Mouse (Mus musculus) intestine, postnatal 0 days (tissue): Measurements from ENCODE around the gene Apobr. TPM values are rescaled to one million over a fixed set of nuclear protein-coding genes. Genes with fewer than 3 reads are reported as not detected.

Source experiments
- ATAC-seq: fragments of 200-750 bp; cut with Nextera tagmentation; 2 replicates; pipeline ENCODE4 v1.8.0; 2017; ENCODE audit warnings: mild to moderate bottlenecking, moderate TSS enrichment, moderate library complexity
- H3K27ac ChIP-seq: fragments of 300-500 bp; sonication (generic); 2 replicates; pipeline ENCODE4 v1.5.1; 2014; ENCODE audit warnings: mild to moderate bottlenecking, low read depth, low read length, moderate library complexity
- H3K27me3 ChIP-seq: fragments of 300-500 bp; sonication (generic); replicated peaks from 2 replicates; pipeline ENCODE4 v1.6.1; 2014; ENCODE audit warnings: low read length, mixed read lengths; ENCODE audit not compliant: control insufficient read depth, insufficient read depth
- H3K36me3 ChIP-seq: fragments of 300-500 bp; sonication (generic); 2 replicates; pipeline ENCODE4 v1.6.1; 2014; ENCODE audit warnings: mild to moderate bottlenecking, moderate library complexity; ENCODE audit not compliant: control insufficient read depth, insufficient read depth
- H3K4me1 ChIP-seq: fragments of 300-500 bp; sonication (generic); replicated peaks from 2 replicates; pipeline ENCODE4 v1.6.1; 2014; ENCODE audit warnings: antibody characterized with exemption, low read length, mixed read lengths; ENCODE audit not compliant: control insufficient read depth, insufficient read depth
- H3K4me2 ChIP-seq: fragments of 300-500 bp; sonication (generic); replicated peaks from 2 replicates; pipeline ENCODE4 v1.6.1; 2014; ENCODE audit warnings: low read depth, mild to moderate bottlenecking, moderate library complexity
- H3K4me3 ChIP-seq: fragments of 300-500 bp; sonication (generic); 2 replicates; pipeline ENCODE4 v1.5.1; 2014; ENCODE audit warnings: low read depth, low read length
- H3K9ac ChIP-seq: fragments of 300-500 bp; sonication (generic); 2 replicates; pipeline ENCODE4 v1.6.1; 2014; ENCODE audit warnings: mild to moderate bottlenecking, low read depth, low read length
- H3K9me3 ChIP-seq: fragments of 300-500 bp; sonication (generic); 2 replicates; pipeline ENCODE4 v1.6.1; 2016; ENCODE audit warnings: mixed run types; ENCODE audit not compliant: control insufficient read depth
- CTCF ChIP-seq: sonication (generic); IDR thresholded peaks from 2 replicates; pipeline ENCODE4 v1.5.1; 2016; ENCODE audit warnings: low read depth, mild to moderate bottlenecking, control low read depth, antibody characterized with exemption, moderate library complexity
- WGBS: fragments of 180-500 bp; shearing (Covaris S2); extraction: QIAGEN DNeasy Blood & Tissue Kit; methylation state at CpG from one replicate; pipeline ENCODE4 v1.1.7; 2014; 5-methylcytosine and 5-hydroxymethylcytosine counted together
- polyA plus RNA-seq: library from polyadenylated mRNA; unstranded; fragments of >200 nt; fragmentation: Nextera tagmentation; extraction: Ambion mirVana; gene quantifications from 2 replicates; pipeline ENCODE4 v1.2.1, GENCODE M21; 2015

The Apobr gene
- polyA plus RNA-seq, 1 experiment from 2014 or later: 0.57 TPM

GRCm38 (mm10) chr7:126554796-126555195 lies 29.9 kb upstream of the Apobr start:
- Histone ChIP-seq H3K9ac (no peak overlapping the region), H3K4me1 (no peaks in the 10 kb centered on the region), H3K27me3 (no peaks in the 10 kb centered on the region), H3K9me3 (no peaks in the 10 kb centered on the region), H3K27ac (no peak overlapping the region), H3K4me3 (no peak overlapping the region), H3K36me3 (peaks cover 94% of the 10 kb centered on the region), H3K4me2 (no peak overlapping the region)
- 91% methylated on average over 1 of the region's 1 CpGs for WGBS
- no peak for ATAC-seq
- peak; percentile 45 for TF ChIP-seq CTCF

GRCm38 (mm10) chr7:126556635-126557034 lies 28.1 kb upstream of the Apobr start:
- 92% methylated on average over 5 of the region's 5 CpGs for WGBS
- Histone ChIP-seq H3K27me3 (no peaks in the 10 kb centered on the region), H3K4me1 (no peaks in the 10 kb centered on the region), H3K36me3 (peaks cover 94% of the 10 kb centered on the region), H3K4me2 (no peak overlapping the region), H3K9me3 (no peaks in the 10 kb centered on the region), H3K27ac (no peak overlapping the region), H3K4me3 (no peak overlapping the region), H3K9ac (no peak overlapping the region)
- ATAC-seq: no peak
- TF ChIP-seq CTCF: no peak

- peak overlapping the region; percentile 95 for H3K4me3 ChIP-seq
- ATAC-seq: peak; percentile 61
- no peaks in the 10 kb centered on the region for H3K9me3 ChIP-seq
- under 1% methylated on average over 28 of the region's 28 CpGs for WGBS
- H3K4me1 ChIP-seq: no peaks in the 10 kb centered on the region
- peak overlapping the region; percentile 89 for H3K27ac ChIP-seq
- TF ChIP-seq CTCF: no peak
- H3K4me2 ChIP-seq: peak overlapping the region; percentile 75
- peaks cover 40% of the 10 kb centered on the region for H3K36me3 ChIP-seq
- H3K9ac ChIP-seq: peak overlapping the region; percentile 85
- H3K27me3 ChIP-seq: no peaks in the 10 kb centered on the region
These were observed 19.0 kb upstream of the Apobr start for GRCm38 (mm10) chr7:126565693-126566092.

- Histone ChIP-seq H3K9me3 (no peaks in the 10 kb centered on the region), H3K36me3 (peaks cover 35% of the 10 kb centered on the region), H3K27me3 (no peaks in the 10 kb centered on the region), H3K4me2 (peak within 1 kb of the TSS; percentile 75), H3K4me1 (no peaks in the 10 kb centered on the region), H3K4me3 (peak within 1 kb of the TSS; percentile 95), H3K27ac (peak within 1 kb of the TSS; percentile 89), H3K9ac (peak within 1 kb of the TSS; percentile 85)
- under 1% methylated on average over 46 of the region's 46 CpGs for WGBS
- ATAC-seq: peak; percentile 92
- TF ChIP-seq CTCF: no peak
These were observed 18.5 kb upstream of the Apobr start, which contains the start of gene Eif3c for GRCm38 (mm10) chr7:126566094-126566765. Gene Eif3c (minus strand): TSS chr7:126566411.

- Histone ChIP-seq H3K36me3 (peaks cover 48% of the 10 kb centered on the region), H3K4me1 (0 out of 2 replicates have a peak, but pooled peaks cover 2% of the 10 kb centered on the region), H3K9ac (no peak overlapping the region), H3K9me3 (no peaks in the 10 kb centered on the region), H3K27ac (no peak overlapping the region), H3K4me3 (no peak overlapping the region), H3K27me3 (no peaks in the 10 kb centered on the region), H3K4me2 (no peak overlapping the region)
- 62% methylated on average over 8 of the region's 8 CpGs for WGBS
- TF ChIP-seq CTCF: peak; percentile 76
- ATAC-seq: no peak
These were observed 7.8 kb upstream of the Apobr start for GRCm38 (mm10) chr7:126576946-126577345.

- TF ChIP-seq CTCF: peak; percentile 82
- 42% methylated on average over 8 of the region's 8 CpGs for WGBS
- H3K36me3 ChIP-seq: peaks cover 41% of the 10 kb centered on the region
- H3K9ac ChIP-seq: no peak overlapping the region
- ATAC-seq: no peak
- no peaks in the 10 kb centered on the region for H3K9me3 ChIP-seq
- no peak overlapping the region for H3K4me3 ChIP-seq
- H3K27me3 ChIP-seq: no peaks in the 10 kb centered on the region
- H3K4me1 ChIP-seq: 0 out of 2 replicates have a peak, but pooled peaks cover 2% of the 10 kb centered on the region
- no peak overlapping the region for H3K4me2 ChIP-seq
- H3K27ac ChIP-seq: no peak overlapping the region
These were observed 5.6 kb upstream of the Apobr start for GRCm38 (mm10) chr7:126579172-126579571.
